Mouse (Mus musculus) CH12.LX (cell line): Measurements from ENCODE around the gene Syt5. TPM values are rescaled to one million over a fixed set of nuclear protein-coding genes. Genes with fewer than 3 reads are reported as not detected.
A peak's percentile ranks its signal among the peaks of the same experiment; 100 is the strongest.

Source experiments
- DNase-seq: peaks from one replicate; pipeline ENCODE4 v3.0.0-alpha.2; 2013; ENCODE audit errors: extremely low read depth
- H3K27ac ChIP-seq: 2 replicates; pipeline ENCODE4 v1.5.1; 2012; ENCODE audit warnings: low read depth, mild to moderate bottlenecking, control low read depth, moderate library complexity; ENCODE audit not compliant: insufficient read depth
- H3K27me3 ChIP-seq: replicated peaks from 2 replicates; pipeline ENCODE3; 2012; ENCODE audit warnings: inconsistent platforms
- H3K36me3 ChIP-seq, 2 experiments: replicated peaks in 1 of 2; 2 replicates each; pipeline versions ENCODE3 to v1.6.1; 2012; ENCODE audit warnings: inconsistent platforms in 1 of 2, low read length in 1 of 2, mild to moderate bottlenecking in 1 of 2, mixed read lengths in 1 of 2, moderate library complexity in 1 of 2; ENCODE audit not compliant: control insufficient read depth in 1 of 2, insufficient read depth in 1 of 2
- H3K4me1 ChIP-seq, 2 experiments: 2 replicates each; pipeline ENCODE4 v1.6.1; 2012; ENCODE audit warnings: inconsistent platforms in 1 of 2, moderate library complexity in 1 of 2; ENCODE audit not compliant: insufficient read depth in 2 of 2, control insufficient read depth in 1 of 2
- H3K4me2 ChIP-seq: 2 replicates; pipeline ENCODE4 v1.6.1; 2012; ENCODE audit warnings: low read depth, mild to moderate bottlenecking, control low read depth; ENCODE audit not compliant: poor library complexity, insufficient read depth, severe bottlenecking
- H3K4me3 ChIP-seq, 3 experiments: fragments of 150-350 bp in 1 of 3; sonication (generic) in 1 of 3; replicated peaks in 1 of 3; 2 replicates each; pipeline versions ENCODE3 to v1.5.1; 2011 to 2012; ENCODE audit warnings: low read depth in 2 of 3, low read length in 2 of 3, mild to moderate bottlenecking in 2 of 3, moderate library complexity in 2 of 3, control low read depth in 1 of 3, improper control_type of control experiment in 1 of 3, inconsistent platforms in 1 of 3, mixed read lengths in 1 of 3; ENCODE audit not compliant: poor library complexity in 1 of 3
- H3K79me2 ChIP-seq: replicated peaks from 2 replicates; pipeline ENCODE4 v1.6.1; 2012; ENCODE audit warnings: mild to moderate bottlenecking, moderate library complexity; ENCODE audit not compliant: control insufficient read depth, poor library complexity, insufficient read depth, severe bottlenecking; ENCODE audit errors: extremely low read depth
- H3K9ac ChIP-seq: 2 replicates; pipeline ENCODE4 v1.6.1; 2012; ENCODE audit warnings: low read depth, mild to moderate bottlenecking, control low read depth, moderate library complexity; ENCODE audit not compliant: insufficient read depth
- H3K9me3 ChIP-seq: replicated peaks from 2 replicates; pipeline ENCODE3; 2012; ENCODE audit warnings: low read length, inconsistent platforms, mixed read lengths
- BHLHE40 ChIP-seq: IDR thresholded peaks from 2 replicates; pipeline ENCODE4 v1.6.1; 2011; ENCODE audit warnings: mild to moderate bottlenecking, low read depth, low read length, improper control_type of control experiment
- CHD2 ChIP-seq: IDR thresholded peaks from 2 replicates; pipeline ENCODE4 v1.6.1; 2011; ENCODE audit warnings: low read length, improper control_type of control experiment
- CTCF ChIP-seq, 2 experiments: IDR thresholded peaks in 1 of 2; conservative IDR thresholded peaks in 1 of 2; 2 replicates each; pipeline ENCODE4 v1.5.1; 2011 to 2012; ENCODE audit warnings: low read depth in 2 of 2, low read length in 2 of 2, improper control_type of control experiment in 1 of 2, inconsistent platforms in 1 of 2, mild to moderate bottlenecking in 1 of 2, moderate library complexity in 1 of 2
- ELF1 ChIP-seq: IDR thresholded peaks from 2 replicates; pipeline ENCODE4 v1.6.1; 2014; ENCODE audit warnings: low read depth, mild to moderate bottlenecking, inconsistent platforms, low read length, improper control_type of control experiment
- GABPA ChIP-seq: IDR thresholded peaks from 2 replicates; pipeline ENCODE4 v1.6.1; 2012; ENCODE audit warnings: low read depth, low read length, improper control_type of control experiment, inconsistent platforms; ENCODE audit not compliant: insufficient replicate concordance
- HCFC1 ChIP-seq: IDR thresholded peaks from 2 replicates; pipeline ENCODE4 v1.6.1; 2012; ENCODE audit warnings: low read depth, mild to moderate bottlenecking, inconsistent platforms, low read length, improper control_type of control experiment
- JUN ChIP-seq: IDR thresholded peaks from 2 replicates; pipeline ENCODE4 v1.6.1; 2011; ENCODE audit warnings: low read depth, mild to moderate bottlenecking, low read length, improper control_type of control experiment, moderate library complexity; ENCODE audit not compliant: insufficient read depth
- MEF2A ChIP-seq: IDR thresholded peaks from 2 replicates; pipeline ENCODE4 v1.6.1; 2014; ENCODE audit warnings: low read depth, mild to moderate bottlenecking, inconsistent platforms, low read length, improper control_type of control experiment, borderline replicate concordance
- MXI1 ChIP-seq: IDR thresholded peaks from 2 replicates; pipeline ENCODE4 v1.6.1; 2011; ENCODE audit warnings: mild to moderate bottlenecking, low read depth, low read length, improper control_type of control experiment
- POLR2A ChIP-seq: IDR thresholded peaks from 2 replicates; pipeline ENCODE4 v1.6.1; 2011; ENCODE audit warnings: low read depth, mild to moderate bottlenecking, improper control_type of control experiment, low read length
- RCOR1 ChIP-seq: conservative IDR thresholded peaks from 2 replicates; pipeline ENCODE4 v1.6.1; 2012; ENCODE audit warnings: low read depth, mild to moderate bottlenecking, inconsistent platforms, low read length, improper control_type of control experiment
- USF1 ChIP-seq: IDR thresholded peaks from 2 replicates; pipeline ENCODE4 v1.6.1; 2014; ENCODE audit warnings: low read depth, mild to moderate bottlenecking, inconsistent platforms, low read length, improper control_type of control experiment
- ZC3H11A ChIP-seq: IDR thresholded peaks from 2 replicates; pipeline ENCODE4 v1.6.1; 2012; ENCODE audit warnings: low read depth, mild to moderate bottlenecking, inconsistent platforms, low read length, improper control_type of control experiment
- ZNF384 ChIP-seq: IDR thresholded peaks from 2 replicates; pipeline ENCODE4 v1.6.1; 2012; ENCODE audit warnings: low read depth, low read length, improper control_type of control experiment, inconsistent platforms
- dilution Hi-C: fragments of 300-500 bp; cut with MboI; formaldehyde crosslinking; loops from 2 replicates; pipeline ENCODE4 v1.14.3; 2020; ENCODE audit warnings: low sequenced_read_pairs; ENCODE audit not compliant: extremely low pct_unique_long_range_greater_than_20kb, extremely low pct_ligation_motif_present
- in situ Hi-C: fragments of 300-500 bp; cut with MboI; formaldehyde crosslinking; loops from 3 replicates; pipeline ENCODE4 v1.14.3; 2019; ENCODE audit warnings: low sequenced_read_pairs, low pct_ligation_motif_present, low pct_unique_long_range_greater_than_20kb, mixed read lengths
- polyA plus RNA-seq: library from polyadenylated mRNA; unstranded; fragments of >175 nt; gene quantifications from 2 replicates; pipeline ENCODE4 v1.2.1, GENCODE M21; 2012; ENCODE audit warnings: low read depth; ENCODE audit not compliant: insufficient read length
- total RNA-seq, 2 experiments: library from RNA; depleted of rRNA; stranded (reverse); fragments of 300-350 nt in 1 of 2; fragments of >200 nt in 1 of 2; gene quantifications; 2 replicates each; pipeline ENCODE4 v1.2.3; 2012 to 2014

Gene Syt5
- total and polyA plus RNA-seq, 3 experiments = 0.20 to 0.68 (median 0.30) TPM

- dilution Hi-C loops (no loop called here), in situ Hi-C loops (no loop called here)
- no peak for TF ChIP-seq CHD2
- no peak for TF ChIP-seq MXI1
- TF ChIP-seq JUN = no peak
- no peak for TF ChIP-seq USF1
- TF ChIP-seq CTCF (conservative IDR thresholded peaks at IDR 0.05 in 1 of 2, IDR thresholded peaks at IDR 0.05 in 1 of 2; ENCODE audit: low read depth in 2 of 2, low read length in 2 of 2) = no peak
- no peak for TF ChIP-seq ZNF384
- TF ChIP-seq HCFC1 = no peak
- TF ChIP-seq GABPA = no peak
- no peak for TF ChIP-seq ZC3H11A
- TF ChIP-seq RCOR1 = no peak
- no peak for TF ChIP-seq ELF1
- TF ChIP-seq, all 38 proteins: peak for 0
- Histone ChIP-seq H3K4me1 (peaks cover 25 to 56% of the 10 kb centered on the region in 2 experiments), H3K9me3 (no peaks in the 10 kb centered on the region), H3K79me2 (peaks cover 60% of the 10 kb centered on the region), H3K4me2 (peak overlapping the region; percentile 98), H3K27me3 (no peaks in the 10 kb centered on the region), H3K4me3 (peak overlapping the region in 2 of 3 experiments; percentile 1 to 12), H3K36me3 (peaks cover 23 to 58% of the 10 kb centered on the region in 2 experiments), H3K27ac (no peak overlapping the region), H3K9ac (peak overlapping the region; percentile 94; the same call in 1 of the 2 replicates)
- no peak for DNase-seq
These were observed 48.3 kb downstream of the Syt5 start for GRCm38 (mm10) chr7:4499034-4499433.

- Histone ChIP-seq H3K9me3 (no peaks in the 10 kb centered on the region), H3K4me2 (peak overlapping the region; percentile 32; the same call in 1 of the 2 replicates), H3K27me3 (no peaks in the 10 kb centered on the region), H3K4me1 (peaks cover 20 to 49% of the 10 kb centered on the region in 2 experiments), H3K79me2 (peaks cover 63% of the 10 kb centered on the region), H3K9ac (peak overlapping the region; percentile 25; the same call in 1 of the 2 replicates), H3K4me3 (no peak overlapping the region), H3K27ac (no peak overlapping the region), H3K36me3 (peaks cover 29 to 66% of the 10 kb centered on the region in 2 experiments)
- DNase-seq = peak; percentile 34
- no peak for TF ChIP-seq ZC3H11A
- no peak for TF ChIP-seq POLR2A
- TF ChIP-seq CHD2 = no peak
- peak; percentile 53 for TF ChIP-seq BHLHE40
- no peak for TF ChIP-seq MEF2A
- TF ChIP-seq ZNF384 = no peak
- dilution Hi-C loops (no loop called here), in situ Hi-C loops (no loop called here)
These were observed 49.1 kb downstream of the Syt5 start for GRCm38 (mm10) chr7:4498251-4498650.
